Mouse (Mus musculus) intestine, postnatal 0 days (tissue): ENCODE results near the gene Mrtfa. TPM values are rescaled to one million over a fixed set of nuclear protein-coding genes. Genes with fewer than 3 reads are reported as not detected.

ENCODE experiments used
- ATAC-seq: fragments of 200-750 bp; cut with Nextera tagmentation; 2 replicates; pipeline ENCODE4 v1.8.0; 2017; ENCODE audit warnings: mild to moderate bottlenecking, moderate TSS enrichment, moderate library complexity
- H3K27ac ChIP-seq: fragments of 300-500 bp; sonication (generic); 2 replicates; pipeline ENCODE4 v1.5.1; 2014; ENCODE audit warnings: mild to moderate bottlenecking, low read depth, low read length, moderate library complexity
- H3K27me3 ChIP-seq: fragments of 300-500 bp; sonication (generic); replicated peaks from 2 replicates; pipeline ENCODE4 v1.6.1; 2014; ENCODE audit warnings: low read length, mixed read lengths; ENCODE audit not compliant: control insufficient read depth, insufficient read depth
- H3K36me3 ChIP-seq: fragments of 300-500 bp; sonication (generic); 2 replicates; pipeline ENCODE4 v1.6.1; 2014; ENCODE audit warnings: mild to moderate bottlenecking, moderate library complexity; ENCODE audit not compliant: control insufficient read depth, insufficient read depth
- H3K4me1 ChIP-seq: fragments of 300-500 bp; sonication (generic); replicated peaks from 2 replicates; pipeline ENCODE4 v1.6.1; 2014; ENCODE audit warnings: antibody characterized with exemption, low read length, mixed read lengths; ENCODE audit not compliant: control insufficient read depth, insufficient read depth
- H3K4me2 ChIP-seq: fragments of 300-500 bp; sonication (generic); replicated peaks from 2 replicates; pipeline ENCODE4 v1.6.1; 2014; ENCODE audit warnings: low read depth, mild to moderate bottlenecking, moderate library complexity
- H3K4me3 ChIP-seq: fragments of 300-500 bp; sonication (generic); 2 replicates; pipeline ENCODE4 v1.5.1; 2014; ENCODE audit warnings: low read depth, low read length
- H3K9ac ChIP-seq: fragments of 300-500 bp; sonication (generic); 2 replicates; pipeline ENCODE4 v1.6.1; 2014; ENCODE audit warnings: mild to moderate bottlenecking, low read depth, low read length
- H3K9me3 ChIP-seq: fragments of 300-500 bp; sonication (generic); 2 replicates; pipeline ENCODE4 v1.6.1; 2016; ENCODE audit warnings: mixed run types; ENCODE audit not compliant: control insufficient read depth
- CTCF ChIP-seq: sonication (generic); IDR thresholded peaks from 2 replicates; pipeline ENCODE4 v1.5.1; 2016; ENCODE audit warnings: low read depth, mild to moderate bottlenecking, control low read depth, antibody characterized with exemption, moderate library complexity
- WGBS: fragments of 180-500 bp; shearing (Covaris S2); extraction: QIAGEN DNeasy Blood & Tissue Kit; methylation state at CpG from one replicate; pipeline ENCODE4 v1.1.7; 2014; 5-methylcytosine and 5-hydroxymethylcytosine counted together
- polyA plus RNA-seq: library from polyadenylated mRNA; unstranded; fragments of >200 nt; fragmentation: Nextera tagmentation; extraction: Ambion mirVana; gene quantifications from 2 replicates; pipeline ENCODE4 v1.2.1, GENCODE M21; 2015

The Mrtfa gene
- polyA plus RNA-seq, 1 experiment from 2014 or later: 9.0 TPM

- WGBS: 43% methylated on average over 4 of the region's 4 CpGs
- Histone ChIP-seq H3K9me3 (no peaks in the 10 kb centered on the region), H3K27ac (no peak overlapping the region), H3K4me3 (no peak overlapping the region), H3K27me3 (no peaks in the 10 kb centered on the region), H3K36me3 (no peaks in the 10 kb centered on the region), H3K4me1 (0 out of 2 replicates have a peak, but pooled peaks cover 3% of the 10 kb centered on the region), H3K4me2 (no peak overlapping the region), H3K9ac (no peak overlapping the region)
- no peak for TF ChIP-seq CTCF
- ATAC-seq: no peak
Measured at GRCm38 (mm10) chr15:81122535-81122934, 68.0 kb downstream of the Mrtfa start.

GRCm38 (mm10) chr15:81122078-81122477 lies 68.5 kb downstream of the Mrtfa start:
- H3K27ac ChIP-seq: no peak overlapping the region
- H3K4me2 ChIP-seq: no peak overlapping the region
- 0 out of 2 replicates have a peak, but pooled peaks cover 3% of the 10 kb centered on the region for H3K4me1 ChIP-seq
- no peak overlapping the region for H3K4me3 ChIP-seq
- no peak for TF ChIP-seq CTCF
- no peak overlapping the region for H3K9ac ChIP-seq
- no peaks in the 10 kb centered on the region for H3K36me3 ChIP-seq
- H3K27me3 ChIP-seq: no peaks in the 10 kb centered on the region
- WGBS: 64% methylated on average over 2 of the region's 2 CpGs
- ATAC-seq: no peak
- no peaks in the 10 kb centered on the region for H3K9me3 ChIP-seq

GRCm38 (mm10) chr15:81120946-81121345 lies 69.6 kb downstream of the Mrtfa start:
- Histone ChIP-seq H3K9ac (no peak overlapping the region), H3K4me1 (0 out of 2 replicates have a peak, but pooled peaks cover 3% of the 10 kb centered on the region), H3K4me2 (no peak overlapping the region), H3K27me3 (no peaks in the 10 kb centered on the region), H3K27ac (no peak overlapping the region), H3K36me3 (no peaks in the 10 kb centered on the region), H3K9me3 (no peaks in the 10 kb centered on the region), H3K4me3 (no peak overlapping the region)
- WGBS: 80% methylated on average over 7 of the region's 7 CpGs
- no peak for TF ChIP-seq CTCF
- ATAC-seq: no peak

- no peak for ATAC-seq
- H3K4me2 ChIP-seq: no peak overlapping the region
- 0 out of 2 replicates have a peak, but pooled peaks cover 3% of the 10 kb centered on the region for H3K4me1 ChIP-seq
- no peaks in the 10 kb centered on the region for H3K27me3 ChIP-seq
- H3K9ac ChIP-seq: no peak overlapping the region
- 52% methylated on average over 6 of the region's 6 CpGs for WGBS
- H3K4me3 ChIP-seq: no peak overlapping the region
- no peaks in the 10 kb centered on the region for H3K36me3 ChIP-seq
- TF ChIP-seq CTCF: no peak
- no peak overlapping the region for H3K27ac ChIP-seq
- no peaks in the 10 kb centered on the region for H3K9me3 ChIP-seq
Measured at GRCm38 (mm10) chr15:81120140-81120539, 70.4 kb downstream of the Mrtfa start.

GRCm38 (mm10) chr15:81118226-81118625 lies 72.3 kb downstream of the Mrtfa start:
- no peaks in the 10 kb centered on the region for H3K36me3 ChIP-seq
- 0 out of 2 replicates have a peak, but pooled peaks cover 3% of the 10 kb centered on the region for H3K4me1 ChIP-seq
- no peaks in the 10 kb centered on the region for H3K27me3 ChIP-seq
- no peaks in the 10 kb centered on the region for H3K9me3 ChIP-seq
- no peak overlapping the region for H3K4me3 ChIP-seq
- H3K9ac ChIP-seq: no peak overlapping the region
- TF ChIP-seq CTCF: no peak
- 75% methylated on average over 4 of the region's 4 CpGs for WGBS
- H3K27ac ChIP-seq: no peak overlapping the region
- H3K4me2 ChIP-seq: no peak overlapping the region
- no peak for ATAC-seq

- Histone ChIP-seq H3K9me3 (no peaks in the 10 kb centered on the region), H3K36me3 (no peaks in the 10 kb centered on the region), H3K27ac (no peak overlapping the region), H3K4me1 (no peaks in the 10 kb centered on the region), H3K4me3 (no peak overlapping the region), H3K4me2 (no peak overlapping the region), H3K27me3 (no peaks in the 10 kb centered on the region), H3K9ac (no peak overlapping the region)
- WGBS: 63% methylated on average over 6 of the region's 6 CpGs
- no peak for TF ChIP-seq CTCF
- no peak for ATAC-seq
Measured at GRCm38 (mm10) chr15:81112589-81112988, 78.0 kb downstream of the Mrtfa start.

- 75% methylated on average over 3 of the region's 3 CpGs for WGBS
Measured at GRCm38 (mm10) chr15:81110315-81110714, 80.2 kb downstream of the Mrtfa start.

More at GRCm38 (mm10) chr15:81110315-81110714, 80.2 kb downstream of the Mrtfa start:
- Histone ChIP-seq H3K27ac (no peak overlapping the region), H3K4me1 (no peaks in the 10 kb centered on the region), H3K27me3 (no peaks in the 10 kb centered on the region), H3K4me3 (no peak overlapping the region), H3K36me3 (no peaks in the 10 kb centered on the region), H3K4me2 (no peak overlapping the region), H3K9ac (no peak overlapping the region), H3K9me3 (no peaks in the 10 kb centered on the region)
- no peak for TF ChIP-seq CTCF
- no peak for ATAC-seq
